8 mouse cellular contexts compared by ENCODE assay signal in the genomic region with DNA sequence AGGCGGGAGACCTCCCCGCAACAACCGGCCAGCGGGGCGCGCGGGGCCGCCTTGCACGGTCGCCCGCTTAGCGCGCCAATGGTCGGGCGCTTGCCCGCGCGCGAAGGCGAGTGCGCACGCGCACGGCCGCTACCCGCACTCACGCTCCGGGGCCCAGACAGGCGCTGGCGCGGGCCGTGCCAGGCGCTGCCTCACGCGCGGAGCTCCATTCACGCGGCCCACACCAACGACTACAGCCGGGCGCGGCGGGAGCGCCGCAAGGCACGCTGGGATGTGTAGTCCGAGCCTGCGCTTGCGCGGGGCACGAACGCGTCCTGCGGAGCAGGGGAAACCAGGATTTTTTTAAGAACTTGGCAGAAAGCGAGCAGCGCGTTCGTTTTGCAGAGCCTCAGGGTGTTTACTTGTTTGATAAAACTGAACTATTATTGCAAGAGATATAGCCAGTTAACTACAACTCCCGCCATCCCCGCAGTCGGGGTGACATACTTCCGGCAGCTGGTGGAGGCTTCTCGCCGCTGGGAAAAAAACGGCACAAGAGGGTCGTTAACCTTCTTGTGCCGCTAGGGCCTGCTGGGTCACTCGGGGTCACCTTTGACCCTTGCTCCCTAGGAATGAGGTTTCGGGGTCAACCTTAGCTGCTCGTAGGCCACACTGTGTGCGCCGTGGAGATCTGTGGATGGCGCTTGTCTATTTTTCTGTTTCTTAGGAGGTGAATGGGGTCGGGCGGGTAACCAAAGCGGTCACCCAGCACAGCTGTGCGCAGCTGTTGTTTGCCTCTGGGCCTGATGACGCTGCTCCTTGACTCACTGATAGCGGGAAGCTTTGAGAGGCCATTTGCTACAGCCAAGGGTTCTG. TPM values are rescaled to one million over a fixed set of nuclear protein-coding genes. Genes with fewer than 3 reads are reported as not detected.
DNase-seq lines count a peak whose midpoint lies in the region; ATAC-seq and TF ChIP-seq lines count a peak whose summit lies in the region.

Ado (minus strand) TSS at position 79 of the 855 bp plus-strand sequence.

- H3K9ac ChIP-seq in MEL (ENCODE audit: control insufficient read depth, low read depth, low read length, poor library complexity, severe bottlenecking), result peak within 1 kb of the TSS; percentile 85
- peak within 1 kb of the TSS; percentile 90 for H3K9ac ChIP-seq in lung, embryonic 16.5 days (ENCODE audit: low read length)

- peak within 1 kb of the TSS; percentile 92 for H3K4me2 ChIP-seq in lung, embryonic 16.5 days (ENCODE audit: low read depth, low read length)

- H3K36me3 ChIP-seq in MEL (ENCODE audit: control insufficient read depth in 1 of 2, insufficient read depth in 2 of 2, low read length in 2 of 2), result peaks cover 0 to 23% of the 10 kb centered on the region in 2 experiments; a peak in 3 of 4 replicates
- no peaks in the 10 kb centered on the region for H3K36me3 ChIP-seq in lung, embryonic 16.5 days (ENCODE audit: control insufficient read depth, insufficient read depth, low read length)

- peak; percentile 22 to 62; a peak in 2 of 4 replicates for TF ChIP-seq POLR2A in MEL (IDR thresholded peaks at IDR 0.05; ENCODE audit: control insufficient read depth in 1 of 2, insufficient read depth in 1 of 2, low read depth in 1 of 2, low read length in 2 of 2, poor library complexity in 1 of 2)
- TF ChIP-seq POLR2A in cerebellum, adult 2 months (IDR thresholded peaks at IDR 0.05; ENCODE audit: borderline replicate concordance, insufficient read depth, low read length), result peak; percentile 71

- ATAC-seq in hematopoietic stem cell, adult 5-6 weeks (replicated peaks in 1 of 2; ENCODE audit: insufficient read depth in 1 of 2, low FRiP score in 2 of 2, low TSS enrichment in 1 of 2, low read depth in 1 of 2, poor library complexity in 2 of 2, severe bottlenecking in 2 of 2), result peak; percentile 83 to 91
- ATAC-seq in lung, embryonic 16.5 days (ENCODE audit: low read depth), result peak; percentile 94

- peaks cover 39% of the 10 kb centered on the region for H3K79me2 ChIP-seq in MEL (ENCODE audit: control insufficient read depth, insufficient read depth, low read length, poor library complexity)

- WGBS in cerebellum, adult 2 months, result under 1% methylated on average over 63 of the region's 79 CpGs
- under 1% methylated on average over 45 of the region's 79 CpGs for WGBS in lung, embryonic 16.5 days

- H3K9me3 ChIP-seq in MEL (replicated peaks; ENCODE audit: insufficient read depth, low read length), result no peaks in the 10 kb centered on the region
- no peaks in the 10 kb centered on the region for H3K9me3 ChIP-seq in lung, embryonic 16.5 days (ENCODE audit: control insufficient read depth, low read length)

- H3K27me3 ChIP-seq in MEL (ENCODE audit: control insufficient read depth in 1 of 2, insufficient read depth in 2 of 2, low read length in 2 of 2), result no peaks in the 10 kb centered on the region
- H3K27me3 ChIP-seq in cerebellum, adult 2 months (ENCODE audit: control insufficient read depth, insufficient read depth, low read length), result no peaks in the 10 kb centered on the region
- no peaks in the 10 kb centered on the region for H3K27me3 ChIP-seq in lung, embryonic 16.5 days (ENCODE audit: control insufficient read depth, insufficient read depth, low read depth, low read length)

- peaks cover 6 to 15% of the 10 kb centered on the region in 2 experiments; a peak in 3 of 4 replicates for H3K4me1 ChIP-seq in MEL (ENCODE audit: control insufficient read depth in 1 of 2, insufficient read depth in 2 of 2, low read length in 2 of 2)
- H3K4me1 ChIP-seq in cerebellum, adult 2 months (ENCODE audit: control insufficient read depth, insufficient read depth, low read length), result no peaks in the 10 kb centered on the region; the same call in 1 of the 2 replicates
- H3K4me1 ChIP-seq in lung, embryonic 16.5 days (replicated peaks; ENCODE audit: control insufficient read depth, insufficient read depth, low read length), result peaks cover 22% of the 10 kb centered on the region

- TF ChIP-seq RAD21 in MEL (IDR thresholded peaks at IDR 0.05; ENCODE audit: low read depth, low read length), result no peak

- peak within 1 kb of the TSS; percentile 49 to 90 for H3K4me3 ChIP-seq in MEL (ENCODE audit: control insufficient read depth in 1 of 2, insufficient read depth in 1 of 2, low read depth in 2 of 2, low read length in 2 of 2)
- peak within 1 kb of the TSS; percentile 99 for H3K4me3 ChIP-seq in cerebellum, adult 2 months (replicated peaks; ENCODE audit: insufficient read depth, low read depth, low read length)
- peak within 1 kb of the TSS; percentile 97 for H3K4me3 ChIP-seq in lung, embryonic 16.5 days (ENCODE audit: low read length)

- DNase-seq in MEL (ENCODE audit: low read depth, low spot score), result peak; percentile 92
- peak; percentile 96 to 97 for DNase-seq in cerebellum, adult 2 months
- peak; percentile 88 for DNase-seq in forelimb bud, embryonic 11.5 days (ENCODE audit: low read depth, low spot score)
- peak; percentile 88 for DNase-seq in layer of hippocampus, adult 9-10 months (ENCODE audit: low spot score)
- DNase-seq in ovary, postnatal 10 days (ENCODE audit: low spot score), result peak; percentile 81
- peak; percentile 72 to 75 for DNase-seq in thymus, postnatal 10 days (ENCODE audit: low spot score in 2 of 2)

- TF ChIP-seq CTCF in MEL (IDR thresholded peaks at IDR 0.05 in 2 of 3, conservative IDR thresholded peaks at IDR 0.05 in 1 of 3; ENCODE audit: control insufficient read depth in 1 of 3, insufficient read depth in 1 of 3, low read depth in 2 of 3, low read length in 3 of 3, poor library complexity in 1 of 3, severe bottlenecking in 1 of 3), result no peak; a peak in 1 of 6 replicates
- TF ChIP-seq CTCF in cerebellum, adult 2 months (IDR thresholded peaks at IDR 0.05; ENCODE audit: borderline replicate concordance, insufficient read depth, low read depth, low read length), result 0 out of 2 replicates have a peak, but pooled peaks have one; percentile 22

- peak in 1 of 2 experiments; percentile 10; a peak in 1 of 4 replicates for TF ChIP-seq EP300 in MEL (IDR thresholded peaks at IDR 0.05; ENCODE audit: low read depth in 1 of 2, low read length in 2 of 2)

- peak within 1 kb of the TSS; percentile 99 for H3K27ac ChIP-seq in MEL (ENCODE audit: control insufficient read depth, low read depth, low read length)
- H3K27ac ChIP-seq in cerebellum, adult 2 months (ENCODE audit: insufficient read depth, low read length), result peak within 1 kb of the TSS; percentile 99
- peak within 1 kb of the TSS; percentile 95 for H3K27ac ChIP-seq in lung, embryonic 16.5 days (ENCODE audit: low read length)

TF ChIP-seq in MEL, 35 proteins besides CTCF, POLR2A, EP300 and RAD21 (continues in another document):
- TF ChIP-seq CHD1 (IDR thresholded peaks at IDR 0.05; ENCODE audit: low read depth, low read length) (no peak), E2F4 (IDR thresholded peaks at IDR 0.05; ENCODE audit: borderline replicate concordance, low read depth, low read length) (peak; percentile 79), POLR2AphosphoS2 (IDR thresholded peaks at IDR 0.05; ENCODE audit: low read length) (peak; percentile 67; the same call in 1 of the 2 replicates), ZMIZ1 (IDR thresholded peaks at IDR 0.05; ENCODE audit: low read depth, low read length) (peak; percentile 81), ETS1 (IDR thresholded peaks at IDR 0.05; ENCODE audit: low read depth, low read length) (peak; percentile 81), SMC3 (IDR thresholded peaks at IDR 0.05; ENCODE audit: low read depth, low read length) (no peak), ELF1 (IDR thresholded peaks at IDR 0.05; ENCODE audit: low read depth, low read length) (0 out of 2 replicates have a peak, but pooled peaks have one; percentile 23), MEF2A (IDR thresholded peaks at IDR 0.05; ENCODE audit: extremely low read depth, insufficient replicate concordance, low read depth, low read length, poor library complexity, severe bottlenecking) (no peak), POLR2AphosphoS5 (IDR thresholded peaks at IDR 0.05; ENCODE audit: borderline replicate concordance, low read depth, low read length) (no peak), TAL1 (IDR thresholded peaks at IDR 0.05; ENCODE audit: low read length) (no peak), TBP (IDR thresholded peaks at IDR 0.05; ENCODE audit: low read depth, low read length) (peak; percentile 0; the same call in 1 of the 2 replicates), MAZ (IDR thresholded peaks at IDR 0.05; ENCODE audit: low read depth, low read length) (0 out of 2 replicates have a peak, but pooled peaks have one; percentile 26), ZC3H11A (IDR thresholded peaks at IDR 0.05; ENCODE audit: low read depth, low read length) (no peak), USF1 (IDR thresholded peaks at IDR 0.05; ENCODE audit: low read depth, low read length) (no peak), MAX (IDR thresholded peaks at IDR 0.05; ENCODE audit: low read length) (peak; percentile 83), MYB (IDR thresholded peaks at IDR 0.05; ENCODE audit: low read depth, low read length) (peak; percentile 54), BHLHE40 (IDR thresholded peaks at IDR 0.05; ENCODE audit: borderline replicate concordance, low read depth, low read length) (peak; percentile 19; the same call in 1 of the 2 replicates), SIN3A (IDR thresholded peaks at IDR 0.05; ENCODE audit: low read length) (peak; percentile 93), ZKSCAN1 (IDR thresholded peaks at IDR 0.05; ENCODE audit: low read depth, low read length) (no peak), MYC (IDR thresholded peaks at IDR 0.05; ENCODE audit: low read depth, low read length) (0 out of 2 replicates have a peak, but pooled peaks have one; percentile 74), NRF1 (IDR thresholded peaks at IDR 0.05; ENCODE audit: insufficient read depth, low read depth, low read length, poor library complexity, severe bottlenecking) (peak; percentile 77), KAT2A (conservative IDR thresholded peaks at IDR 0.05; ENCODE audit: low read depth, low read length) (peak; percentile 89), TCF12 (IDR thresholded peaks at IDR 0.05; ENCODE audit: low read depth, low read length) (peak; percentile 44; the same call in 1 of the 2 replicates), UBTF (IDR thresholded peaks at IDR 0.05; ENCODE audit: borderline replicate concordance, insufficient read depth, low read depth, low read length) (no peak), ZNF384 (IDR thresholded peaks at IDR 0.05; ENCODE audit: low read depth, low read length) (peak; percentile 84), CHD2 (IDR thresholded peaks at IDR 0.05; ENCODE audit: low read length) (no peak), GABPA (IDR thresholded peaks at IDR 0.05; ENCODE audit: low read depth, low read length) (no peak)

RNA-seq across cellular contexts. Expression of gene Ado, which starts in this region (rescaled TPM):
- total RNA-seq in MEL (2012; rRNA removed), result 16.4 and 19.3 TPM in 2 replicates
- 10 to 100 TPM; 16.9 to 86.9 TPM for polyA plus RNA-seq in MEL (2012; ENCODE audit: insufficient read depth in 1 of 2, insufficient read length in 2 of 2, low read depth in 1 of 2, low replicate concordance in 2 of 2, missing spikeins in 1 of 2)
- 38.2 and 39.3 TPM in 2 replicates for polyA plus RNA-seq in cerebellum, adult 2 months (2012; rRNA removed)
- 17.7 and 21.4 TPM in 2 replicates for total RNA-seq in hematopoietic stem cell, adult 5-6 weeks (2017)
- polyA plus RNA-seq in lung, embryonic 16.5 days (2015; fragmentation: Nextera tagmentation; extraction: Ambion mirVana), result 55.2 and 58.5 TPM in 2 replicates

Comparison
In these comparisons a context has a peak if more than half of its experiments do, and no peak if none do; other contexts are left out.
1. Peak in every context shown above with its lines: DNase-seq, ATAC-seq, H3K4me3 ChIP-seq and H3K27ac ChIP-seq.